Mouse (Mus musculus) intestine, postnatal 0 days (tissue): Measurements from ENCODE around the gene Eras. TPM values are rescaled to one million over a fixed set of nuclear protein-coding genes. Genes with fewer than 3 reads are reported as not detected.

ENCODE experiments used
- ATAC-seq: fragments of 200-750 bp; cut with Nextera tagmentation; 2 replicates; pipeline ENCODE4 v1.8.0; 2017; ENCODE audit warnings: mild to moderate bottlenecking, moderate TSS enrichment, moderate library complexity
- H3K27ac ChIP-seq: fragments of 300-500 bp; sonication (generic); 2 replicates; pipeline ENCODE4 v1.5.1; 2014; ENCODE audit warnings: mild to moderate bottlenecking, low read depth, low read length, moderate library complexity
- H3K27me3 ChIP-seq: fragments of 300-500 bp; sonication (generic); replicated peaks from 2 replicates; pipeline ENCODE4 v1.6.1; 2014; ENCODE audit warnings: low read length, mixed read lengths; ENCODE audit not compliant: control insufficient read depth, insufficient read depth
- H3K36me3 ChIP-seq: fragments of 300-500 bp; sonication (generic); 2 replicates; pipeline ENCODE4 v1.6.1; 2014; ENCODE audit warnings: mild to moderate bottlenecking, moderate library complexity; ENCODE audit not compliant: control insufficient read depth, insufficient read depth
- H3K4me1 ChIP-seq: fragments of 300-500 bp; sonication (generic); replicated peaks from 2 replicates; pipeline ENCODE4 v1.6.1; 2014; ENCODE audit warnings: antibody characterized with exemption, low read length, mixed read lengths; ENCODE audit not compliant: control insufficient read depth, insufficient read depth
- H3K4me2 ChIP-seq: fragments of 300-500 bp; sonication (generic); replicated peaks from 2 replicates; pipeline ENCODE4 v1.6.1; 2014; ENCODE audit warnings: low read depth, mild to moderate bottlenecking, moderate library complexity
- H3K4me3 ChIP-seq: fragments of 300-500 bp; sonication (generic); 2 replicates; pipeline ENCODE4 v1.5.1; 2014; ENCODE audit warnings: low read depth, low read length
- H3K9ac ChIP-seq: fragments of 300-500 bp; sonication (generic); 2 replicates; pipeline ENCODE4 v1.6.1; 2014; ENCODE audit warnings: mild to moderate bottlenecking, low read depth, low read length
- H3K9me3 ChIP-seq: fragments of 300-500 bp; sonication (generic); 2 replicates; pipeline ENCODE4 v1.6.1; 2016; ENCODE audit warnings: mixed run types; ENCODE audit not compliant: control insufficient read depth
- CTCF ChIP-seq: sonication (generic); IDR thresholded peaks from 2 replicates; pipeline ENCODE4 v1.5.1; 2016; ENCODE audit warnings: low read depth, mild to moderate bottlenecking, control low read depth, antibody characterized with exemption, moderate library complexity
- WGBS: fragments of 180-500 bp; shearing (Covaris S2); extraction: QIAGEN DNeasy Blood & Tissue Kit; methylation state at CpG from one replicate; pipeline ENCODE4 v1.1.7; 2014; 5-methylcytosine and 5-hydroxymethylcytosine counted together
- polyA plus RNA-seq: library from polyadenylated mRNA; unstranded; fragments of >200 nt; fragmentation: Nextera tagmentation; extraction: Ambion mirVana; gene quantifications from 2 replicates; pipeline ENCODE4 v1.2.1, GENCODE M21; 2015

Gene Eras
- polyA plus RNA-seq, 1 experiment from 2014 or later, result not detected

GRCm38 (mm10) chrX:7966161-7966560 is 37.8 kb upstream of the Eras start:
- TF ChIP-seq CTCF, result no peak
- H3K4me1 ChIP-seq, result no peaks in the 10 kb centered on the region
- no peaks in the 10 kb centered on the region for H3K27me3 ChIP-seq
- 44% methylated on average over 4 of the region's 4 CpGs for WGBS
- no peak for ATAC-seq
- H3K27ac ChIP-seq, result no peak overlapping the region
- H3K9ac ChIP-seq, result no peak overlapping the region
- H3K4me2 ChIP-seq, result no peak overlapping the region
- no peaks in the 10 kb centered on the region for H3K9me3 ChIP-seq
- no peaks in the 10 kb centered on the region for H3K36me3 ChIP-seq
- H3K4me3 ChIP-seq, result no peak overlapping the region

- Histone ChIP-seq H3K9ac (no peak overlapping the region), H3K4me3 (no peak overlapping the region), H3K9me3 (no peaks in the 10 kb centered on the region), H3K27ac (no peak overlapping the region), H3K4me1 (no peaks in the 10 kb centered on the region), H3K27me3 (no peaks in the 10 kb centered on the region), H3K4me2 (no peak overlapping the region), H3K36me3 (no peaks in the 10 kb centered on the region)
- no peak for ATAC-seq
- WGBS, result 63% methylated on average over 7 of the region's 7 CpGs
- TF ChIP-seq CTCF, result no peak
Measured at GRCm38 (mm10) chrX:7963829-7964626, 35.6 kb upstream of the Eras start.

GRCm38 (mm10) chrX:7958868-7959267 is 30.5 kb upstream of the Eras start:
- no peak overlapping the region for H3K4me3 ChIP-seq
- no peak overlapping the region for H3K27ac ChIP-seq
- no peak overlapping the region for H3K9ac ChIP-seq
- H3K4me1 ChIP-seq, result no peaks in the 10 kb centered on the region
- no peaks in the 10 kb centered on the region for H3K27me3 ChIP-seq
- no peak for ATAC-seq
- H3K36me3 ChIP-seq, result no peaks in the 10 kb centered on the region
- no peaks in the 10 kb centered on the region for H3K9me3 ChIP-seq
- no peak overlapping the region for H3K4me2 ChIP-seq
- WGBS, result 87% methylated on average over 9 of the region's 9 CpGs
- TF ChIP-seq CTCF, result no peak

GRCm38 (mm10) chrX:7950091-7950490 is 21.7 kb upstream of the Eras start:
- H3K4me1 ChIP-seq, result no peaks in the 10 kb centered on the region
- ATAC-seq, result no peak
- WGBS, result 86% methylated on average over 7 of the region's 7 CpGs

DNA sequence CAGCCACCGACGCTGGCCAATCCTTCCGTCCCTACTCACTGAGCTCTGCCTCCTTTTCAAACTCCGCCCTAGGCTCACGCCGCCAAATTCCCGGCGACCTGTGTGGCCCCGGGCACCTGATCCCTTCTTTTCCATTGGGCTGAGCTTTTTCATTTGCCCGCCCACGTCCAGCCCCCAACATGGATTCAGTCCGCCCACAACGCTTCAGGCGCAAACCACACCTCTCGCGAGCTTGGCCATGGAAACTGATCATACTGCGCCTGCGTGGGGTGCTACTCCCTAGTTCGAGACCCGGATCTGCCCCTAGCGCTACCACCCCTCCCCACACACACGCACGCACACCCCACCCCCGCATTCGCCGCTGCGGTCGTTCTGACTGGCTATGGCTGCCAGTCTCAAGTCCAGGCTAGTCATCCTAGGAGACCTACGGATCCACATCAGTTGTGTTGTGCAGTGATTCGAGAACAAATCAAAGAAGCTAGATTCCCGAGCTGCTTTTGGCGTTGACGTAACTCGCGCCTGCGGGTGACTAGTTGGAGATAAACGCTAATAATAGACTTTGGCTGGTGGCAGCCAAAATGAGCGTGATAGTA is 19.6 kb upstream of the Eras start:
- Histone ChIP-seq H3K27me3 (no peaks in the 10 kb centered on the region), H3K36me3 (no peaks in the 10 kb centered on the region), H3K4me3 (peak overlapping the region; percentile 43), H3K9me3 (no peaks in the 10 kb centered on the region), H3K27ac (no peak overlapping the region), H3K9ac (peak overlapping the region; percentile 45), H3K4me2 (peak overlapping the region; percentile 63), H3K4me1 (no peaks in the 10 kb centered on the region)
- peak; percentile 99 for ATAC-seq
- 22% methylated on average over 38 of the region's 38 CpGs for WGBS
- no peak for TF ChIP-seq CTCF

More at GRCm38 (mm10) chrX:7950091-7950490, 21.7 kb upstream of the Eras start:
- H3K4me3 ChIP-seq, result no peak overlapping the region
- no peaks in the 10 kb centered on the region for H3K27me3 ChIP-seq
- H3K9me3 ChIP-seq, result no peaks in the 10 kb centered on the region
- H3K4me2 ChIP-seq, result no peak overlapping the region
- no peak overlapping the region for H3K27ac ChIP-seq
- H3K9ac ChIP-seq, result no peak overlapping the region
- no peak for TF ChIP-seq CTCF
- no peaks in the 10 kb centered on the region for H3K36me3 ChIP-seq

- Histone ChIP-seq H3K9me3 (no peaks in the 10 kb centered on the region), H3K27me3 (no peaks in the 10 kb centered on the region), H3K4me3 (peak within 1 kb of the TSS; percentile 43), H3K4me2 (peak within 1 kb of the TSS; percentile 63), H3K27ac (no peak within 1 kb of the TSS), H3K36me3 (no peaks in the 10 kb centered on the region), H3K9ac (peak within 1 kb of the TSS; percentile 45), H3K4me1 (no peaks in the 10 kb centered on the region)
- WGBS, result 27% methylated on average over 36 of the region's 37 CpGs
- ATAC-seq, result peak; percentile 8
- no peak for TF ChIP-seq CTCF
Measured at GRCm38 (mm10) chrX:7947108-7947899, 18.9 kb upstream of the Eras start, which contains the start of gene Hdac6. Hdac6 (minus strand) TSS chrX:7947889.
